Mouse (Mus musculus) hindbrain, embryonic 12.5 days (tissue): ENCODE measurements at regions not wholly inside any gene's neighbourhood (a gene's known extent, or its start where the extent isn't known, plus 50 kb on each side); places are given as distances from the start of the nearest gene placed in this dataset.

ENCODE experiments used
- ATAC-seq: fragments of 200-750 bp; cut with Nextera tagmentation; 2 replicates; pipeline ENCODE4 v1.8.0; 2017; ENCODE audit warnings: moderate TSS enrichment; ENCODE audit not compliant: low FRiP score
- H3K27ac ChIP-seq: fragments of 300-500 bp; sonication (generic); 2 replicates; pipeline ENCODE4 v1.5.1; 2016; ENCODE audit warnings: mild to moderate bottlenecking
- H3K27me3 ChIP-seq: fragments of 300-500 bp; sonication (generic); 2 replicates; pipeline ENCODE4 v1.6.1; 2016; ENCODE audit warnings: mild to moderate bottlenecking
- H3K36me3 ChIP-seq: fragments of 300-500 bp; sonication (generic); 2 replicates; pipeline ENCODE4 v1.6.1; 2016; ENCODE audit warnings: mild to moderate bottlenecking
- H3K4me1 ChIP-seq: fragments of 300-500 bp; sonication (generic); 2 replicates; pipeline ENCODE4 v1.6.1; 2016
- H3K4me2 ChIP-seq: fragments of 300-500 bp; sonication (generic); replicated peaks from 2 replicates; pipeline ENCODE4 v1.6.1; 2016; ENCODE audit warnings: mild to moderate bottlenecking
- H3K4me3 ChIP-seq: fragments of 300-500 bp; sonication (generic); 2 replicates; pipeline ENCODE4 v1.5.1; 2016; ENCODE audit warnings: mild to moderate bottlenecking
- H3K9ac ChIP-seq: fragments of 300-500 bp; sonication (generic); 2 replicates; pipeline ENCODE4 v1.6.1; 2016; ENCODE audit warnings: mild to moderate bottlenecking, moderate library complexity
- H3K9me3 ChIP-seq: fragments of 300-500 bp; sonication (generic); replicated peaks from 2 replicates; pipeline ENCODE4 v1.6.1; 2016; ENCODE audit warnings: mild to moderate bottlenecking
- WGBS: fragments of 180-500 bp; shearing (Covaris S2); methylation state at CpG from one replicate; pipeline ENCODE4 v1.1.7; 2016; 5-methylcytosine and 5-hydroxymethylcytosine counted together

DNA sequence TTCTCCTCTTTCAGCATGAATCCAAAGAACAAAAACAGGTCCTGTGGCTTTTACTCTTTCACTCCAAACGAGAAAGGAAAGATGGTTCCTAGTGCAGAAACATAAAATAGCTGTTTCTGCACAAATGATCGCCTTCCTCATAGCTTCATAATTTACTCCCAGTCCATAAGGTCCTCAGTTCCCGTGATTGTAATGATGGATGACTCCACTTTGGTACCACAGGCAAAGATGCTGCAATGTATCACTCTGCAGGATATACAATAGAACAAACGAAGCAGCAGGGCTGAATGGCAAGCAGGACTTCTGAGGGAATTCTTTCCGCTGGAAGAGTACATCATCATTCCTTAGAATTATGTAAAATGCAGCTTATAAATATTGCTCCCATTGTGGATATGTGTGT, 652.8 kb downstream of the Robo2 start:
- Histone ChIP-seq H3K4me1 (no peaks in the 10 kb centered on the region), H3K4me3 (no peak overlapping the region), H3K4me2 (no peak overlapping the region), H3K27ac (no peak overlapping the region), H3K36me3 (no peaks in the 10 kb centered on the region), H3K27me3 (no peaks in the 10 kb centered on the region), H3K9ac (no peak overlapping the region), H3K9me3 (no peaks in the 10 kb centered on the region)
- 34% methylated on average over 5 of the region's 5 CpGs for WGBS
- ATAC-seq = no peak

DNA sequence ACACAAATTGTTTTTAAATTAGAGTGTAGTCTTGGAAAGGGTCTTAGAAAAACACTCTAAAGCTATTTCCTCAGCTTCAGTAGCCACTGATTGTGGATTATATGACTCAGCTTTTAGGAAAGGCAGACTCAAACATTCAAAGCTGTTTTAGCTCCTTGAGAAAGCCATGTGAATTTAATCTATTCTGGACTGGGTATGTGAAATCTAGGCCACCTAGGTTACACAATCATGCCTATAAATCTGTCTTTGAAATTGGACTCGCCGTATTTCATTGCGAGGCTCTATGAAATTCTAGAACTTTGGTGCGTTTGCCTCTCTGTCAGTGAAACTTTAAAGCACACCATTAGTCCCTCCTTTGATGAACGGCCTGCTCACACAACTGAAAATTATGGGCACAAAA, 657.3 kb downstream of the Robo2 start:
- no peak overlapping the region for H3K4me2 ChIP-seq
- WGBS = 84% methylated on average over 5 of the region's 5 CpGs
- H3K27ac ChIP-seq = no peak overlapping the region
- no peak overlapping the region for H3K4me3 ChIP-seq
- no peaks in the 10 kb centered on the region for H3K4me1 ChIP-seq
- no peaks in the 10 kb centered on the region for H3K36me3 ChIP-seq
- ATAC-seq = no peak
- no peaks in the 10 kb centered on the region for H3K27me3 ChIP-seq
- no peaks in the 10 kb centered on the region for H3K9me3 ChIP-seq
- H3K9ac ChIP-seq = no peak overlapping the region

DNA sequence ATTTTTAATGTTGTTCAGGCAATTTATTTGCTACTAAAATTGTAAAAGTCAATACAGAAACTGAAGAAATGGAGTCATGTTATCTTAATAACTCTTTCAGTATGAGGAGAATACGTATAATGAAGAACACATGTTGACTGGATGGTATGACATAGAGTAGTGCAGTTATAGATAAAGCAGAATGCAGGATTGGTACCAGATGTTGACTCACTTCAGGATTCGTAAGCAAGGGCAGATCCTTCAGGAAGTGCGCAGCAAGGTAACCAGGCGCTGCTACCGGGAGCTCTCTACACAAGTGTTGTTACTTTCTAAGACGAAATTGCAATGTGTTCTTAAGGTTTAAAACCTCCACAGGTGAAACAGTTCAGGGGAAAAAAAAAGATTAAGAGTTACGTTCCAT, 683.3 kb downstream of the Robo2 start:
- Histone ChIP-seq H3K27ac (no peak overlapping the region), H3K4me2 (no peak overlapping the region), H3K9ac (no peak overlapping the region), H3K9me3 (no peaks in the 10 kb centered on the region), H3K36me3 (no peaks in the 10 kb centered on the region), H3K27me3 (no peaks in the 10 kb centered on the region), H3K4me3 (no peak overlapping the region), H3K4me1 (no peaks in the 10 kb centered on the region)
- no peak for ATAC-seq
- 72% methylated on average over 7 of the region's 7 CpGs for WGBS

DNA sequence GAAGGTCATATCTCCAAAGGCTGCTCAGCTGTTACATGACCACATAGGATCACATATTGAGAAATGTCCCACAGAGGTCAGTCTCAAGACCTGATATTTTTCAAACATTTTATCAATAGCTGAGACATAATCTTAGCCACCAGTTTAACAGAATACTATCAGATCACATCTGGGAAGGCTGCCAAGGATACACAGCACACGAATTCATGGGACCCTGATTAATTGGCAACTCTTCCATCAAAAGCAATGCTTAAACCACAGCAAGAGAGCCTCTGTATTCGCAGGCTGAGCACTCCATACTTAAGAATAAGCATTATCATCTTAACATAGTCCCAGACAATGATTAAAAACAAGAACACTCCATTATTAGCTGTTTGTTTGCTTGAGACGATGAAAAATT, 691.9 kb downstream of the Robo2 start:
- H3K27me3 ChIP-seq = no peaks in the 10 kb centered on the region
- H3K9me3 ChIP-seq = no peaks in the 10 kb centered on the region
- H3K36me3 ChIP-seq = no peaks in the 10 kb centered on the region
- H3K27ac ChIP-seq = no peak overlapping the region
- no peak overlapping the region for H3K4me3 ChIP-seq
- no peak overlapping the region for H3K4me2 ChIP-seq
- no peaks in the 10 kb centered on the region for H3K4me1 ChIP-seq
- H3K9ac ChIP-seq = no peak overlapping the region
- 76% methylated on average over 3 of the region's 3 CpGs for WGBS
- ATAC-seq = no peak

DNA sequence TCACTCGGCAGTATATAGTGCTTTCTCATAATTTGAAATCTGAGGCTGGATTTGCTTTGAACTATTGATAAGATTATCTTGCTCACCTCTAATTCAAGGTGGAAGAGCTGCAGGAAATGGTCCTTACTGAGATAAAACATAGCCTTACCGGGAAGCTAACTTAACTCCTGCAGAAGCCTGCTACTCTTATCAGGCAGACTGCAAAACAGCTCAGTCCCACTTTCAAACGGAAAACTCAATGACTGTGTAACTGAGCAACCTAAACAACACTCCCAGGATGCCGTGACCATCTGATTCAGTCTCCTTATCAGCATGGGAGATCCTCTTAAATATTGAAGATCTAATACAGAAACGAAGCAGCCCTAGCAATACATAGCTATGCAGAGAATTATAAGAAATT, 695.3 kb downstream of the Robo2 start:
- 76% methylated on average over 5 of the region's 5 CpGs for WGBS

DNA sequence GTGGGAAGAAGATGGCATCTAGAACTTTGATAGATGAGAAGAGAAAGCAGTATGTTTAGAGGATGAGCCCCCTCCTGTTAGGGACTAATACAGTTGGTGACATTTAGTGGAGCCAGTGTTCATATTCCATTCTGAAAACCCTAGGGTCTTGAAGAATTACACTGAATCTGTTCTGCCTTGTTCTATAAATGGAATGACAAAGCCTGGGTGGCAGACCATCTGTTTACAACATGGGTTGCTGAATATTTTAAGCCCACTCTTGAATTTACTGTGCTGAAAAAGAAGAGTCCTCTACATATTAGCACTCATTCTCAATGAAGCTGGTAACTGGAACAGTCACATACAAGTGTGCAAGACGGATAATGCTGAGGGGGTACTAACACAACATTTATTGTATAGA, 704.6 kb downstream of the Robo2 start:
- Histone ChIP-seq H3K36me3 (no peaks in the 10 kb centered on the region), H3K9ac (no peak overlapping the region), H3K27me3 (no peaks in the 10 kb centered on the region), H3K4me3 (no peak overlapping the region), H3K27ac (no peak overlapping the region), H3K4me2 (no peak overlapping the region), H3K4me1 (no peaks in the 10 kb centered on the region), H3K9me3 (no peaks in the 10 kb centered on the region)
- WGBS = 93% methylated on average over 1 of the region's 1 CpGs
- no peak for ATAC-seq

More for the DNA sequence above, 695.3 kb downstream of the Robo2 start:
- Histone ChIP-seq H3K4me3 (no peak overlapping the region), H3K4me1 (no peaks in the 10 kb centered on the region), H3K9ac (no peak overlapping the region), H3K36me3 (no peaks in the 10 kb centered on the region), H3K9me3 (no peaks in the 10 kb centered on the region), H3K27me3 (no peaks in the 10 kb centered on the region), H3K27ac (no peak overlapping the region), H3K4me2 (no peak overlapping the region)
- no peak for ATAC-seq

DNA sequence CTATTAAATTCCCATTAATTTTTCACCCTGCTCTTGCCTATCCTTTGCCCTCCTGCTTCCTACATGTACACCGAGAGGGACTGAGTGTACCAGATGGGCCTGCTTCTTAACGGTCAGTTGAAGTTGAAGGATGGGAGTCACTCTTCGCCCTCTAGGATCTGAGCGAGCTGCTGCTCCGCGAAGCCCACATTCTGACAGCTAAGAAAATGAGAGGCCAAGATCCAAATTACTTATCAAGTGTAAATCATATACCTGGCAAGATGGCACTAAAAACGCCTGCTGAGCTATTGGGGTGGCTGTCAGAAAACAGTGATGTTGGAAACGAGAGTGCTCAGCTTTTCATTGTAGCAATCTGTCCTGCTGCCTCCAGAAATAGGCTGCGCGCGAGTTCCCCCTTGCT, 722.4 kb downstream of the Robo2 start:
- WGBS = 72% methylated on average over 11 of the region's 11 CpGs
- no peak overlapping the region for H3K4me3 ChIP-seq
- no peak overlapping the region for H3K4me2 ChIP-seq
- no peak overlapping the region for H3K9ac ChIP-seq
- no peaks in the 10 kb centered on the region for H3K27me3 ChIP-seq
- ATAC-seq = no peak
- no peaks in the 10 kb centered on the region for H3K4me1 ChIP-seq
- H3K36me3 ChIP-seq = no peaks in the 10 kb centered on the region
- no peaks in the 10 kb centered on the region for H3K9me3 ChIP-seq
- no peak overlapping the region for H3K27ac ChIP-seq

DNA sequence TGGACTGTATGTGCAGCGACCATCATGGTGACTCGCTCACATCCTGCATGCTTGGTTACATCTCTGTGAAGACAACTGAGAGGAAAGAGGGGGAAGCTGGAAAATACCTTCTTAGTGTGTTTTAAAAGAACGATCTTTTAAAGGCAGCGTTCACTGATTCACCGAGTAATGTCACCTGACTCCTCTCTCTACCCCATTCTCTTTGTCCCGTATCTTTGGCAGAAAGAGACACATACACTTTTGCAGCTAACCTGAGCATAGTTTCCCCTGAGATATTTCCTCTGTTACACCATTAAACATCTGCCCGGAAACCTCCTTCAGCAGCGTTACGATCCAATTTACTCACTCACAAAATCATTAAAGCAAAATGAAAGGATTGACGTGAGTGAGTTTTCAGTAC, 731.8 kb downstream of the Robo2 start:
- no peaks in the 10 kb centered on the region for H3K36me3 ChIP-seq
- 70% methylated on average over 10 of the region's 10 CpGs for WGBS
- peaks cover 3% of the 10 kb centered on the region; the same call in 1 of the 2 replicates for H3K4me1 ChIP-seq
- H3K9ac ChIP-seq = no peak overlapping the region
- no peaks in the 10 kb centered on the region for H3K9me3 ChIP-seq
- no peaks in the 10 kb centered on the region for H3K27me3 ChIP-seq
- peak overlapping the region; percentile 11; the same call in 1 of the 2 replicates for H3K4me2 ChIP-seq
- H3K4me3 ChIP-seq = no peak overlapping the region
- no peak for ATAC-seq
- H3K27ac ChIP-seq = no peak overlapping the region

DNA sequence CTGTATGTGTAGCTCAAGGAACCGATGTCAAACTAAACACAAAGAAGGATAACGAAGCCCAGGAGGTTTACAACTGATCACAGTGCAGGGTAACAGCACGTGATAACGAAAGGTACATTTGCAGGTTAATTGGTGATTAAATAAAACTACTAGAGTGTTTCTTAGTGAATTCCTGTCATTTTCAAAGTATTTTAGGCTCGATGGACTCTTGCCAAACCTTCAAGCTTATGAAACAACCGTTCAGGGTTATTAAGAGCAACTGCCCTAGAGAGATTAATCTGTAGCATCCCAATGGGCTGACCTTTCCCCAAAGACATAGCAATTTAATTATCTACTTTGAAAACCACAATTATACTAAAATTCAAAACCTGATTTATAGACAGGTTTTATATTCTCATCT, 741.1 kb downstream of the Robo2 start:
- Histone ChIP-seq H3K4me2 (no peak overlapping the region), H3K27me3 (no peaks in the 10 kb centered on the region), H3K4me3 (no peak overlapping the region), H3K9ac (no peak overlapping the region), H3K9me3 (no peaks in the 10 kb centered on the region), H3K4me1 (no peaks in the 10 kb centered on the region), H3K27ac (no peak overlapping the region), H3K36me3 (no peaks in the 10 kb centered on the region)
- no peak for ATAC-seq
- 72% methylated on average over 6 of the region's 6 CpGs for WGBS

DNA sequence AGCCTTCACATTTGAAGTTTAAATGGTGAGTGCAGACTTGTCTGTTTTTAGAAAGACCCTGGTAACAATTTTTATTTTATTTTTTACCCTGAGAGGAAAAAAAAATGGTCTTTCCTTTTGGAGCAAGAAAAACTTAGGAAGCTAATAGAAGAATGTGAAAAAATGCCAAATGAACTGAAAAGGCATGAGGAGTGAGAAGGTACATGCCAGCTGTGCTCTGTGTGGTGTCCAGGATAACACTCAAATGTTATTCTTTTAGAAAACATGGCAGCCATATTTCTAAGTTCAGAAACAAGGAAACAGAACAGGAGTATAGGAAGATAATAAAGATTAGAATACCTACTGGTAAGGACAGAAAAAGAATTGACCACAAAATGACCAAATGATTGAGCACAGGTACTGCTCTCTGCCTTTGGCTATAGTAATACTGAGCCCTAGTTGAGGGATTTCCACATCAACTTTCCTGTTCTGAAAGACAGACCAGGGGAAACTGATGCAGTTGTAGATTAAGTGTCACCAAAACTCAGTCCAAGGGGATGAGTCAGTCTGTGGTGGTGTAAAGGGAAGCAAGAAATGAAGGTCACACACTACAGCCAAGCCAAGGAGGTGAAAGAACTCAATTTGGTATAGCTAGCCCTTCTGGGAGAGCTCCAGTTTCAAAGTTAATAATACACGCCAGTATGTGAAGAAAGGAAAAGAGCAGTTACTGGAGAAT, 758.5 kb downstream of the Robo2 start:
- Histone ChIP-seq H3K36me3 (no peaks in the 10 kb centered on the region), H3K27me3 (no peaks in the 10 kb centered on the region), H3K9me3 (no peaks in the 10 kb centered on the region), H3K4me3 (no peak overlapping the region), H3K4me1 (no peaks in the 10 kb centered on the region), H3K27ac (no peak overlapping the region), H3K4me2 (no peak overlapping the region), H3K9ac (no peak overlapping the region)
- no peak for ATAC-seq
- WGBS = 71% methylated on average over 1 of the region's 1 CpGs

DNA sequence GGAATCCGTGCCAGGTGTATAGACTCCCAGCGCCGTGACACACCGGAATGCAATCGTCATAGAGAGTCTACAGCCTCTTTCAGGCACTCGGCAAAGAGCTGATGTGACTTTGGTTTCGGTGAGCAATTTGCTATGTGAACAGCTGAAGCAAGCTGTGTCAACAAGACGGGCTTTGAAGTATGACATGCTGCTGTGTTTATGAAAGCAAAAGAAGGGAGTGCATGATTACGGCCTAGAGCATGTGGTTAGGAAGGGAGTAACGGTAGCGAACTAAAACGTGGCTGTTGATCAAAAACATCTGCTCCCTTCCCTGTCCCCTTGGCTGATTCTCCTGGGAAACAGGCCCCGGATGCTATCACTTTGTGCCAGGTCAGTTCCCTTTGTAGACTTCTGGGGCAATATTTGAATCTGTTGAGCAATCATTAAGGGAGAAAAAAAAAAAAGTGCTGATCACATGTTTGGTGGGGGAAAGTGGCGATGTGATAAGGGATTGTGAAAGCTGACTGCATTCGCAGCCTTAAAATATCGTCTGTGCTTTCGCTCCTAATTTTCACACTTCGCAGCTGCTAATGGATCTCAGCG, 764.3 kb downstream of the Robo2 start:
- no peak overlapping the region for H3K4me3 ChIP-seq
- no peak overlapping the region for H3K27ac ChIP-seq
- peak overlapping the region; percentile 32 for H3K4me2 ChIP-seq
- no peak overlapping the region for H3K9ac ChIP-seq
- no peaks in the 10 kb centered on the region for H3K27me3 ChIP-seq
- WGBS = 45% methylated on average over 19 of the region's 19 CpGs
- ATAC-seq = 0 out of 2 replicates have a peak, but pooled peaks have one; percentile 35
- no peaks in the 10 kb centered on the region for H3K36me3 ChIP-seq
- no peaks in the 10 kb centered on the region for H3K9me3 ChIP-seq
- H3K4me1 ChIP-seq = peaks cover 5% of the 10 kb centered on the region

DNA sequence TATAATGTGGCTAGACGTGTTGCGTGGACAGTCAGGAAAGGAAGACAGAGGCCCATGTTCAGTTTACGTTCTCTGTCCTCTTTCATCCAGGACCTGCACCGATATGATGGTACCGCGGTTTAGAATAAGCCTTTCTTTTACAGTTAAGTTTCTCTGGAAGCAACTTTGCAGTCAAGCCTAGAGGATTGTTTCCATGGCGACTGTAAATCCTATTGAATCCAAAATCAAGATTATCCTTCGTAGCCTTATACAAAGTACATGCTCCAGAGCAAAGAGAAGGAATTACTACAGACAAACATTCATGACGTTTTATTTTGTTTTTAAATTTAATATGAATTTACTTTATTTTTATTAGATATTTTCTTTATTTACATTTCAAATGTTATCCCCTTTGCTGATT, 798.6 kb downstream of the Robo2 start:
- no peaks in the 10 kb centered on the region for H3K9me3 ChIP-seq
- no peak for ATAC-seq
- 91% methylated on average over 9 of the region's 9 CpGs for WGBS
- no peak overlapping the region for H3K4me3 ChIP-seq
- H3K27me3 ChIP-seq = no peaks in the 10 kb centered on the region
- H3K4me2 ChIP-seq = no peak overlapping the region
- H3K36me3 ChIP-seq = no peaks in the 10 kb centered on the region
- H3K4me1 ChIP-seq = no peaks in the 10 kb centered on the region
- H3K9ac ChIP-seq = no peak overlapping the region
- no peak overlapping the region for H3K27ac ChIP-seq

DNA sequence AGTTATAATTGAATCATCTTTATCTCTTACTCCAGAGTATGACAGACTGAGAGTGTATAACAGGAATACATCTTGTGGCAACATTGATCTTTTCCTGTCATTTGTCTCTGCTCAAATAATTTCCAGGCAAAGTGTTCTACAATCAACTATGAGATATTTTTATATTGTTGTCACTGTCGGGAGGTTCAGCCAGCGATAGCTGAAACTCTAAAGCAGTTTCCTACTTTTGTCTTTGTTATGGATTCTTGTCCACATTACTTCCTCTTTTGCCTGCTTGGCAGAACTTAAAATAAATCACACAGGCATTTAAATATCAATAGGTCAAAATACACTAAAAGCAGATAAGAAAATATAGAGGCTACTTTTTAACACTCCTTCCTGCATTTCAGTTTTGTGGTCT, 820.2 kb downstream of the Robo2 start:
- no peak overlapping the region for H3K9ac ChIP-seq
- H3K27me3 ChIP-seq = no peaks in the 10 kb centered on the region
- no peaks in the 10 kb centered on the region for H3K36me3 ChIP-seq
- no peaks in the 10 kb centered on the region for H3K4me1 ChIP-seq
- H3K9me3 ChIP-seq = no peaks in the 10 kb centered on the region
- H3K4me3 ChIP-seq = no peak overlapping the region
- no peak overlapping the region for H3K4me2 ChIP-seq
- 84% methylated on average over 2 of the region's 2 CpGs for WGBS
- H3K27ac ChIP-seq = no peak overlapping the region
- no peak for ATAC-seq
